Mouse (Mus musculus) hindbrain, embryonic 12.5 days (tissue): Measurements from ENCODE around the gene Mtpn. TPM values are rescaled to one million over a fixed set of nuclear protein-coding genes. Genes with fewer than 3 reads are reported as not detected.

Source experiments
- ATAC-seq: fragments of 200-750 bp; cut with Nextera tagmentation; 2 replicates; pipeline ENCODE4 v1.8.0; 2017; ENCODE audit warnings: moderate TSS enrichment; ENCODE audit not compliant: low FRiP score
- H3K27ac ChIP-seq: fragments of 300-500 bp; sonication (generic); 2 replicates; pipeline ENCODE4 v1.5.1; 2016; ENCODE audit warnings: mild to moderate bottlenecking
- H3K27me3 ChIP-seq: fragments of 300-500 bp; sonication (generic); 2 replicates; pipeline ENCODE4 v1.6.1; 2016; ENCODE audit warnings: mild to moderate bottlenecking
- H3K36me3 ChIP-seq: fragments of 300-500 bp; sonication (generic); 2 replicates; pipeline ENCODE4 v1.6.1; 2016; ENCODE audit warnings: mild to moderate bottlenecking
- H3K4me1 ChIP-seq: fragments of 300-500 bp; sonication (generic); 2 replicates; pipeline ENCODE4 v1.6.1; 2016
- H3K4me2 ChIP-seq: fragments of 300-500 bp; sonication (generic); replicated peaks from 2 replicates; pipeline ENCODE4 v1.6.1; 2016; ENCODE audit warnings: mild to moderate bottlenecking
- H3K4me3 ChIP-seq: fragments of 300-500 bp; sonication (generic); 2 replicates; pipeline ENCODE4 v1.5.1; 2016; ENCODE audit warnings: mild to moderate bottlenecking
- H3K9ac ChIP-seq: fragments of 300-500 bp; sonication (generic); 2 replicates; pipeline ENCODE4 v1.6.1; 2016; ENCODE audit warnings: mild to moderate bottlenecking, moderate library complexity
- H3K9me3 ChIP-seq: fragments of 300-500 bp; sonication (generic); replicated peaks from 2 replicates; pipeline ENCODE4 v1.6.1; 2016; ENCODE audit warnings: mild to moderate bottlenecking
- WGBS: fragments of 180-500 bp; shearing (Covaris S2); methylation state at CpG from one replicate; pipeline ENCODE4 v1.1.7; 2016; 5-methylcytosine and 5-hydroxymethylcytosine counted together
- microRNA-seq: library from miRNA; unstranded; fragments of <30 nt; microRNA quantifications from one replicate; pipeline ENCODE4, GENCODE M21; 2017
- polyA plus RNA-seq: library from polyadenylated mRNA; unstranded; fragments of >200 nt; fragmentation: Nextera tagmentation; extraction: Ambion mirVana; gene quantifications from 2 replicates; pipeline ENCODE4 v1.2.1, GENCODE M21; 2016

The Mtpn gene
- polyA plus RNA-seq, 1 experiment from 2014 or later = 171 TPM

- Histone ChIP-seq H3K4me3 (no peak overlapping the region), H3K27ac (no peak overlapping the region), H3K36me3 (no peaks in the 10 kb centered on the region), H3K4me2 (no peak overlapping the region), H3K27me3 (no peaks in the 10 kb centered on the region), H3K9me3 (no peaks in the 10 kb centered on the region), H3K4me1 (no peaks in the 10 kb centered on the region), H3K9ac (no peak overlapping the region)
- ATAC-seq = no peak
- 93% methylated on average over 5 of the region's 5 CpGs for WGBS
Measured at GRCm38 (mm10) chr6:35499978-35500667, 39.6 kb downstream of the Mtpn start.

DNA sequence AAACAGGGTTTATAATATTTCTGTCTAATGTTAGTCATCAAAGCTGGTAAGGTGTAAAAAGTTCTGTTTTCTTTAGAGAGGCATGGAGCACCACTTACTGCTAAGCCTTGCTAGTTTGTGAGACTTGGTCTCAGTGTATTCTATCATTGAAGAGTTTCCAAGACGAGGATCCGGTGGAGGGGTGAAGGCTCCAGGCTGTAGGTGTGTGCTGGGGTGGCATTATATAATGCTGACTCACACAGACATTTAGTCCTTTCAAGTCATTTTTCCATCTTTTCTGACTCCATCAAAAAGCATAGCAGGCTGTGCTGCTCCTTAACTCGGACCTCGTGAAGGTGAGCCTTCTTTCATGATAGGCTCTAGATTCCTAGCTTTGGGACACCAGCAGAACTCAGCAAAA, 42.3 kb downstream of the Mtpn start:
- no peak for ATAC-seq

DNA sequence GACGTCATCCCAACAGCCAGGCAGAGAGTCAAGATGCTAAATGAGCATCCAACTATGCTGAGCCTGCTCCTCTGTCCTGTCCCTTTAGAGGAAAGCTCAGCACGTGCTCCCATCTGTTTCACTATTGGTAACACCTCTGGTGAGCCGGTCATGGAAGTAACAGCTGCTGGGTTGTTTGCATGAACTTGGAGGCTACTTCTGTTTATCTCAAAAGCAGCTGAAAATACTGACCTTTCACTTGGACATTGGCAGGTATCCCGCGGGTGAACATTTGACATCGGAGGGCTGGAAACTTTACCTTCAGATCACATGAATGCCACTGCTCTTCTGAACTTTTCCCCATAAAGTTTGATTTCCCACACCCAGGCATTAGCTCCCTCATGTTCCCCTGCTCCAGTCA, 45.8 kb downstream of the Mtpn start:
- no peak for ATAC-seq
- H3K27me3 ChIP-seq = no peaks in the 10 kb centered on the region
- H3K4me1 ChIP-seq = no peaks in the 10 kb centered on the region
- H3K4me2 ChIP-seq = no peak overlapping the region
- H3K36me3 ChIP-seq = no peaks in the 10 kb centered on the region
- WGBS = 91% methylated on average over 6 of the region's 6 CpGs
- H3K9ac ChIP-seq = no peak overlapping the region
- H3K9me3 ChIP-seq = no peaks in the 10 kb centered on the region
- no peak overlapping the region for H3K27ac ChIP-seq
- H3K4me3 ChIP-seq = no peak overlapping the region

More for the DNA sequence above, 42.3 kb downstream of the Mtpn start:
- Histone ChIP-seq H3K4me3 (no peak overlapping the region), H3K4me1 (no peaks in the 10 kb centered on the region), H3K27me3 (no peaks in the 10 kb centered on the region), H3K9ac (no peak overlapping the region), H3K27ac (no peak overlapping the region), H3K36me3 (no peaks in the 10 kb centered on the region), H3K4me2 (no peak overlapping the region), H3K9me3 (no peaks in the 10 kb centered on the region)
- WGBS = 95% methylated on average over 4 of the region's 4 CpGs

GRCm38 (mm10) chr6:35479651-35480335, 59.9 kb downstream of the Mtpn start:
- Histone ChIP-seq H3K4me2 (no peak overlapping the region), H3K27me3 (no peaks in the 10 kb centered on the region), H3K9me3 (no peaks in the 10 kb centered on the region), H3K36me3 (no peaks in the 10 kb centered on the region), H3K4me3 (no peak overlapping the region), H3K27ac (no peak overlapping the region), H3K4me1 (no peaks in the 10 kb centered on the region), H3K9ac (no peak overlapping the region)
- no peak for ATAC-seq
- WGBS = 75% methylated on average over 5 of the region's 5 CpGs

DNA sequence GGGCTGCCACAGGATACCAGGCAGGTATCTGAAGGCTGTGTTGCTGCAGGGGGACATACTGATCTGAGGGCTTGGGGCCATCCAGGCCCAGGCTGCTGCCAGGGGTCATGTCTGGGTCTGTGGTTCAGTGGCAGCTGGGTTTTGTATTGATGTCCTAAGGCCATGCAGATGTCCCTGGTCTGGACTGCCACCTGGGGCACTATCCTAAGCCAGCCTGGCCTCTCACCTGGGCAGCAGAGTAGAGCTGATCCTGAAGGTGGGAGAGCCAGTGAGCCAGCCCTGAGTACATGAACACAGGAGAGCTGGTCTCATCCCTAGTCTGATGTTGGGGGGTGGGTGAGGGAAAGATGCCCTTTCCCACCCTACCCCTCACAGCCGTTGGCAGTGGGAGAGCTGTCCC, 62.9 kb downstream of the Mtpn start:
- H3K9ac ChIP-seq = no peak overlapping the region
- H3K27me3 ChIP-seq = no peaks in the 10 kb centered on the region
- no peak overlapping the region for H3K4me2 ChIP-seq
- H3K9me3 ChIP-seq = no peaks in the 10 kb centered on the region
- H3K36me3 ChIP-seq = no peaks in the 10 kb centered on the region
- no peak overlapping the region for H3K4me3 ChIP-seq
- ATAC-seq = no peak
- no peaks in the 10 kb centered on the region for H3K4me1 ChIP-seq
- WGBS = 75% methylated on average over 1 of the region's 1 CpGs
- H3K27ac ChIP-seq = no peak overlapping the region

DNA sequence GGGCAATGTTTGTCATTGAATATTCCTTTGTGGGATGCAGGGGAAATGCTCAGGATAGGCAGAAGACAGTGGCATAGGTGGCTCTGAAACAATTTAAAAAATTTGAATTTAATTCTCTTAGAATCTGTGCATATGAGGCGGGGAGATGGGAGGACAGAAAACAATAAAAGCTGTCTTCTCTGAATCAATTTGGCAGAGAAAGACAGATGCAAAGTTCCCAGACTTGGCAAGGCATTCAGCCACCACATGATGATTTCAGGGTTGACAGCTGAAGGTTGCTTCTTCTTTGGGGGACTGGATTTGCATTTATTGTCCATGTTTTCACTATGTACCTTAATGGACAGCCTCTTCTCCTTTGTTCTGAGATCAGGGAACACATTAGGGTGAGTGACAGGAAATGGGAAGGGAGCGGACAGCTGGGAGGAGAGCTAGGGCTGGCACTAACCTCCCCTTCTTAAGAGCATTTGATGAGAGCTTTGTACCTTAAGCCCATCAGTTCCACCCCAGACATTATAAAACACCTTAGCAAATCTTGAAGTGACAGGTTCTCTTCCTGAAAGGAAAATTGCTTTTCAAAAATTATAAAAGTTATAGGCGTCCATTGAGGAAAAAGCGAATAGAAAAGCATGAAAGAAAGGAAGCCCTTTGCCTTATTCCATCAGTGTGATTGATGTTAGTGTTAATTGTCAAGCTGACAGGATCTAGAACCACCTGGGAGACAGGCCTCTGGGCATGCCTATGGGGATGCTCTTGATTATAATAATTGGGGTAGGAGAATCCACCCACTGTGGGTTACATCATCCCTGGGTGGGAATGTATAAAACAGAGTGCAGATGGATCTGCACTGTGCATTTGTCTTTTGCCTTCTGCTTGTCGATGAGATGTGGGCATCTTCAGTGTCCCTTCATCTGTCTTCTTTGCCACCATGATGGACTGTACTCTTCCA, 76.0 kb downstream of the Mtpn start:
- H3K4me3 ChIP-seq = no peak overlapping the region
- no peaks in the 10 kb centered on the region for H3K4me1 ChIP-seq
- H3K9me3 ChIP-seq = 0 out of 2 replicates have a peak, but pooled peaks cover 3% of the 10 kb centered on the region
- no peak overlapping the region for H3K4me2 ChIP-seq
- WGBS = 72% methylated on average over 5 of the region's 5 CpGs
- H3K27ac ChIP-seq = no peak overlapping the region
- no peaks in the 10 kb centered on the region for H3K36me3 ChIP-seq
- H3K27me3 ChIP-seq = no peaks in the 10 kb centered on the region
- no peak overlapping the region for H3K9ac ChIP-seq
- no peak for ATAC-seq

DNA sequence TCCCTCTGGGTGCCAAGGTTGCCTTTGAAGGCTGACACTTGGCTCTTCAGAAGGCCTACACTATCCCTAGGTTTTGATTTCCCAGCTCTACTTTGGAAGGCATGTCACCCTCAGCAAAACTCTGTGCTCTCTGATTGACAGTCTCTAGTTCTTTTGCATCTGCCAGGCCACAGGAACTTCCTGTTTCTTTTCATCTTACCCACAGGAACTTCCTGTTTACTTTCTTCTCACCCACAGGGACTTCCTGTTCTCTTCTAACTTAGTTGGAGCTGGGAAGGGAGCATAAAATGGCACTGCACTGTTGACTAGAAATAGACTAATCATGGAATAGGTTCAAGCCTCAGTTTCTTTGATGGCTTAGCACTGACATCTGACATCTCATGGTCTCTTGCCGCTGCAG, 77.2 kb downstream of the Mtpn start:
- no peaks in the 10 kb centered on the region for H3K27me3 ChIP-seq
- H3K36me3 ChIP-seq = no peaks in the 10 kb centered on the region
- H3K4me3 ChIP-seq = no peak overlapping the region
- no peak overlapping the region for H3K9ac ChIP-seq
- no peak overlapping the region for H3K27ac ChIP-seq
- no peaks in the 10 kb centered on the region for H3K4me1 ChIP-seq
- no peak overlapping the region for H3K4me2 ChIP-seq
- 0 out of 2 replicates have a peak, but pooled peaks cover 3% of the 10 kb centered on the region for H3K9me3 ChIP-seq
- WGBS = 95% methylated on average over 1 of the region's 1 CpGs
- ATAC-seq = no peak

Small RNAs within 50 kb of the gene (microRNA-seq; reads per million reads assigned to microRNA genes)
- gene Gm23053 = not detected

Other genes starting within 250 kb of the Mtpn start
- 0.77 and 1.3 TPM in 2 replicates for gene Slc13a4, start 231.8 kb downstream of the Mtpn start, polyA plus RNA-seq
- 0.39 and 0.65 TPM in 2 replicates for gene Fam180a, start 213.7 kb downstream of the Mtpn start, polyA plus RNA-seq